Mouse (Mus musculus): ENCODE measurements around the gene Spdye4b.

- TF ChIP-seq CTCF (IDR thresholded peaks at IDR 0.05; ENCODE audit: borderline replicate concordance, insufficient read depth, low read length) (no peak), POLR2A (IDR thresholded peaks at IDR 0.05; ENCODE audit: low read depth, low read length) (no peak)
Observed at GRCm38 (mm10) chr5:143155534-143155933, 25.3 kb upstream of the Spdye4b start.

Measured in embryonic fibroblast, embryonic 13.5 days (primary cell).